Mouse (Mus musculus) liver, adult 2 months (tissue): ENCODE results near the gene 1700042G07Rik. TPM values are rescaled to one million over a fixed set of nuclear protein-coding genes. Genes with fewer than 3 reads are reported as not detected.

Experiments
- DNase-seq: peaks from one replicate; pipeline ENCODE4 v3.0.0-alpha.2; 2011; ENCODE audit warnings: low read depth, low spot score; ENCODE audit errors: extremely low read depth
- H3K27ac ChIP-seq: fragments of 200-500 bp; replicated peaks from 2 replicates; pipeline ENCODE4 v1.5.1; 2012; ENCODE audit warnings: low read depth, mild to moderate bottlenecking, control low read depth, inconsistent platforms, low read length; ENCODE audit not compliant: insufficient read depth
- H3K27me3 ChIP-seq: fragments of 200-500 bp; 2 replicates; pipeline ENCODE4 v1.6.1; 2012; ENCODE audit warnings: mild to moderate bottlenecking, moderate library complexity, low read length, inconsistent platforms; ENCODE audit not compliant: control insufficient read depth, insufficient read depth
- H3K36me3 ChIP-seq: fragments of 200-500 bp; 2 replicates; pipeline ENCODE4 v1.6.1; 2012; ENCODE audit warnings: low read length, inconsistent platforms; ENCODE audit not compliant: control insufficient read depth, insufficient read depth
- H3K4me1 ChIP-seq: fragments of 200-500 bp; 2 replicates; pipeline ENCODE4 v1.6.1; 2011; ENCODE audit warnings: low read length; ENCODE audit not compliant: control insufficient read depth, insufficient read depth
- H3K4me3 ChIP-seq: fragments of 200-500 bp; 2 replicates; pipeline ENCODE4 v1.5.1; 2011; ENCODE audit warnings: low read depth, mild to moderate bottlenecking, control low read depth, low read length, moderate library complexity; ENCODE audit not compliant: insufficient read depth
- H3K79me2 ChIP-seq: fragments of 200-500 bp; 2 replicates; pipeline ENCODE4 v1.6.1; 2012; ENCODE audit warnings: inconsistent platforms, mild to moderate bottlenecking, low read length, moderate library complexity; ENCODE audit not compliant: control insufficient read depth, insufficient read depth
- H3K9ac ChIP-seq: fragments of 200-500 bp; 2 replicates; pipeline ENCODE4 v1.6.1; 2012; ENCODE audit warnings: low read depth, mild to moderate bottlenecking, control low read depth, inconsistent platforms, low read length
- CTCF ChIP-seq: fragments of 200-500 bp; IDR thresholded peaks from 2 replicates; pipeline ENCODE4 v1.5.1; 2011; ENCODE audit warnings: low read depth, low read length, control low read depth
- POLR2A ChIP-seq: fragments of 200-500 bp; IDR thresholded peaks from 2 replicates; pipeline ENCODE4 v1.6.1; 2011; ENCODE audit warnings: low read length, control low read depth; ENCODE audit not compliant: insufficient read depth; ENCODE audit errors: extremely low read depth
- WGBS: fragments of 180-500 bp; shearing (Covaris S2); methylation state at CpG from one replicate; pipeline ENCODE4 v1.1.7; 2018; 5-methylcytosine and 5-hydroxymethylcytosine counted together
- polyA plus RNA-seq: library from polyadenylated mRNA; depleted of rRNA; stranded (reverse); fragments of >200 nt; gene quantifications from 2 replicates; pipeline ENCODE4 v1.2.3, GENCODE M21; 2012
- total RNA-seq: library from RNA; depleted of rRNA; stranded (reverse); fragments of >200 nt; gene quantifications from 2 replicates; pipeline ENCODE4 v1.2.3, GENCODE M21; 2014

The 1700042G07Rik gene
- total and polyA plus RNA-seq, 2 experiments, result not detected

- no peak overlapping the region for H3K9ac ChIP-seq
- WGBS, result 97% methylated on average over 15 of the region's 15 CpGs
Measured at GRCm38 (mm10) chr4:116152702-116153101, 20.5 kb upstream of the 1700042G07Rik start.

GRCm38 (mm10) chr4:116157882-116158281 is 15.3 kb upstream of the 1700042G07Rik start:
- Histone ChIP-seq H3K36me3 (peaks cover 24% of the 10 kb centered on the region), H3K9ac (no peak overlapping the region), H3K4me3 (no peak overlapping the region), H3K27me3 (no peaks in the 10 kb centered on the region), H3K79me2 (no peaks in the 10 kb centered on the region), H3K27ac (no peak overlapping the region), H3K4me1 (no peaks in the 10 kb centered on the region)
- no peak for TF ChIP-seq POLR2A
- TF ChIP-seq CTCF, result no peak
- no peak for DNase-seq
- 92% methylated on average over 2 of the region's 2 CpGs for whole genome bisulfite sequencing

More at GRCm38 (mm10) chr4:116152702-116153101, 20.5 kb upstream of the 1700042G07Rik start:
- TF ChIP-seq CTCF (no peak), POLR2A (no peak)
- Histone ChIP-seq H3K27me3 (no peaks in the 10 kb centered on the region), H3K4me3 (no peak overlapping the region), H3K4me1 (peaks cover 11% of the 10 kb centered on the region), H3K27ac (no peak overlapping the region), H3K36me3 (peaks cover 10% of the 10 kb centered on the region; the same call in 1 of the 2 replicates), H3K79me2 (no peaks in the 10 kb centered on the region)
- DNase-seq, result no peak

GRCm38 (mm10) chr4:116159912-116160311 is 13.3 kb upstream of the 1700042G07Rik start:
- no peak for TF ChIP-seq POLR2A
- no peak for TF ChIP-seq CTCF
- DNase-seq, result no peak
- Histone ChIP-seq H3K36me3 (peaks cover 21% of the 10 kb centered on the region), H3K4me3 (no peak overlapping the region), H3K79me2 (no peaks in the 10 kb centered on the region), H3K27ac (no peak overlapping the region), H3K27me3 (no peaks in the 10 kb centered on the region), H3K9ac (no peak overlapping the region), H3K4me1 (no peaks in the 10 kb centered on the region)
- 83% methylated on average over 3 of the region's 3 CpGs for WGBS

- Histone ChIP-seq H3K4me3 (no peak overlapping the region), H3K27ac (no peak overlapping the region), H3K4me1 (no peaks in the 10 kb centered on the region), H3K9ac (no peak overlapping the region), H3K79me2 (no peaks in the 10 kb centered on the region), H3K27me3 (no peaks in the 10 kb centered on the region), H3K36me3 (peaks cover 21% of the 10 kb centered on the region)
- 79% methylated on average over 3 of the region's 3 CpGs for WGBS
- DNase-seq, result no peak
- no peak for TF ChIP-seq POLR2A
- no peak for TF ChIP-seq CTCF
Measured at GRCm38 (mm10) chr4:116160769-116161168, 12.4 kb upstream of the 1700042G07Rik start.

- H3K4me1 ChIP-seq, result no peaks in the 10 kb centered on the region
- no peak for DNase-seq
- no peak overlapping the region for H3K27ac ChIP-seq
- H3K27me3 ChIP-seq, result no peaks in the 10 kb centered on the region
- no peak overlapping the region for H3K9ac ChIP-seq
- 78% methylated on average over 4 of the region's 4 CpGs for WGBS
- no peaks in the 10 kb centered on the region for H3K79me2 ChIP-seq
- peaks cover 16% of the 10 kb centered on the region for H3K36me3 ChIP-seq
- TF ChIP-seq CTCF (no peak), POLR2A (no peak)
- no peak overlapping the region for H3K4me3 ChIP-seq
Measured at GRCm38 (mm10) chr4:116162142-116162541, 11.0 kb upstream of the 1700042G07Rik start.

- no peak for DNase-seq
Measured at GRCm38 (mm10) chr4:116164759-116165554, 8.2 kb upstream of the 1700042G07Rik start.

More at GRCm38 (mm10) chr4:116164759-116165554, 8.2 kb upstream of the 1700042G07Rik start:
- no peak overlapping the region for H3K4me3 ChIP-seq
- TF ChIP-seq CTCF (no peak), POLR2A (no peak)
- H3K79me2 ChIP-seq, result no peaks in the 10 kb centered on the region
- no peaks in the 10 kb centered on the region for H3K36me3 ChIP-seq
- H3K27me3 ChIP-seq, result no peaks in the 10 kb centered on the region
- no peaks in the 10 kb centered on the region for H3K4me1 ChIP-seq
- WGBS, result 83% methylated on average over 2 of the region's 2 CpGs
- no peak overlapping the region for H3K27ac ChIP-seq
- no peak overlapping the region for H3K9ac ChIP-seq
